In genomic region chr9:41449233-41449632, GRCm38 (mm10) we compare ENCODE assay signal across 13 mouse cellular contexts.
DNase-seq lines count a peak whose midpoint lies in the region; ATAC-seq and TF ChIP-seq lines count a peak whose summit lies in the region.
"Had no signal": no experiment of that assay in that cellular context is flagged by ENCODE, and none has a peak within 500 bp of the region (broad histone marks: within the 10 kb centered on the region; RNA-seq: fewer than 3 reads in every experiment).

No protein-coding gene starts in this region.

- no peak for TF ChIP-seq EP300 in stomach, postnatal 0 days (optimal IDR thresholded peaks at IDR 0.05)

- peaks cover 38% of the 10 kb centered on the region for H3K4me1 ChIP-seq in forebrain, embryonic 10.5 days
- H3K4me1 ChIP-seq in forebrain, embryonic 11.5 days (replicated peaks; ENCODE audit: control insufficient read depth, insufficient read depth, low read length), result peaks cover 12% of the 10 kb centered on the region
- H3K4me1 ChIP-seq in lung, embryonic 14.5 days (ENCODE audit: insufficient read depth), result peaks cover 26% of the 10 kb centered on the region
- peaks cover 25% of the 10 kb centered on the region for H3K4me1 ChIP-seq in limb, embryonic 15.5 days
- H3K4me1 ChIP-seq in stomach, postnatal 0 days (replicated peaks; ENCODE audit: control insufficient read depth, insufficient read depth), result no peaks in the 10 kb centered on the region; the same call in 1 of the 2 replicates
- no peaks in the 10 kb centered on the region for H3K4me1 ChIP-seq in kidney, adult 2 months (ENCODE audit: control insufficient read depth, insufficient read depth, low read length)

- 82% methylated on average over 4 of the region's 4 CpGs for WGBS in forebrain, embryonic 10.5 days
- 74% methylated on average over 4 of the region's 4 CpGs for WGBS in forebrain, embryonic 11.5 days
- 41% methylated on average over 4 of the region's 4 CpGs for WGBS in lung, embryonic 14.5 days
- 27% methylated on average over 4 of the region's 4 CpGs for WGBS in limb, embryonic 15.5 days
- WGBS in stomach, postnatal 0 days, result 69% methylated on average over 4 of the region's 4 CpGs
- WGBS in kidney, adult 2 months, result 88% methylated on average over 4 of the region's 4 CpGs

- no peak overlapping the region for H3K4me2 ChIP-seq in forebrain, embryonic 11.5 days (ENCODE audit: low read depth, low read length, severe bottlenecking)
- no peak overlapping the region for H3K4me2 ChIP-seq in lung, embryonic 14.5 days
- no peak overlapping the region for H3K4me2 ChIP-seq in limb, embryonic 15.5 days
- no peak overlapping the region for H3K4me2 ChIP-seq in stomach, postnatal 0 days (replicated peaks; ENCODE audit: low read depth)

- no peak for TF ChIP-seq CTCF in lung, embryonic 14.5 days (IDR thresholded peaks at IDR 0.05; ENCODE audit: low read depth)
- TF ChIP-seq CTCF in stomach, postnatal 0 days (IDR thresholded peaks at IDR 0.05; ENCODE audit: low read depth), result no peak
- no peak for TF ChIP-seq CTCF in kidney, adult 2 months (conservative IDR thresholded peaks at IDR 0.05; ENCODE audit: insufficient read depth, insufficient read length, low read depth, low read length)

- H3K9ac ChIP-seq in forebrain, embryonic 11.5 days (ENCODE audit: low read length), result no peak overlapping the region
- H3K9ac ChIP-seq in lung, embryonic 14.5 days, result no peak overlapping the region
- no peak overlapping the region for H3K9ac ChIP-seq in limb, embryonic 15.5 days
- H3K9ac ChIP-seq in stomach, postnatal 0 days (ENCODE audit: low read length), result no peak overlapping the region

- H3K27ac ChIP-seq in forebrain, embryonic 10.5 days, result 0 out of 2 replicates have a peak overlapping the region, but pooled peaks have one; percentile 27
- H3K27ac ChIP-seq in forebrain, embryonic 11.5 days (ENCODE audit: low read depth, low read length), result no peak overlapping the region
- H3K27ac ChIP-seq in lung, embryonic 14.5 days (ENCODE audit: low read depth), result peak overlapping the region; percentile 16; the same call in 1 of the 2 replicates
- no peak overlapping the region for H3K27ac ChIP-seq in limb, embryonic 15.5 days
- H3K27ac ChIP-seq in stomach, postnatal 0 days (replicated peaks), result no peak overlapping the region
- H3K27ac ChIP-seq in kidney, adult 2 months (ENCODE audit: insufficient read depth, low read depth, low read length), result no peak overlapping the region

- no peak for DNase-seq in forebrain, embryonic 10.5 days (ENCODE audit: extremely low spot score, low spot score)
- no peak for DNase-seq in forebrain, embryonic 11.5 days (ENCODE audit: low spot score)
- DNase-seq in lung, embryonic 14.5 days, result no peak
- DNase-seq in lung, adult 18-20 months, result no peak
- DNase-seq in frontal cortex, postnatal 25 days (ENCODE audit: low spot score in 2 of 2), result no peak
- DNase-seq in stomach, postnatal 0 days (ENCODE audit: low spot score), result no peak
- DNase-seq in kidney, adult 2 months, result no peak
- DNase-seq: cerebellum, adult 11 months; kidney, postnatal 25 days; lung, postnatal 4 days had no signal

- H3K36me3 ChIP-seq in forebrain, embryonic 10.5 days (replicated peaks), result no peaks in the 10 kb centered on the region
- no peaks in the 10 kb centered on the region for H3K36me3 ChIP-seq in forebrain, embryonic 11.5 days (ENCODE audit: control insufficient read depth, insufficient read depth, low read length)
- H3K36me3 ChIP-seq in lung, embryonic 14.5 days (ENCODE audit: insufficient read depth), result no peaks in the 10 kb centered on the region
- no peaks in the 10 kb centered on the region for H3K36me3 ChIP-seq in limb, embryonic 15.5 days
- H3K36me3 ChIP-seq in stomach, postnatal 0 days (ENCODE audit: control insufficient read depth, insufficient read depth, low read length), result no peaks in the 10 kb centered on the region
- no peaks in the 10 kb centered on the region for H3K36me3 ChIP-seq in kidney, adult 2 months (ENCODE audit: control insufficient read depth, insufficient read depth, low read length)

- no peaks in the 10 kb centered on the region for H3K9me3 ChIP-seq in forebrain, embryonic 10.5 days
- no peaks in the 10 kb centered on the region for H3K9me3 ChIP-seq in forebrain, embryonic 11.5 days (ENCODE audit: control insufficient read depth, low read length)
- no peaks in the 10 kb centered on the region for H3K9me3 ChIP-seq in lung, embryonic 14.5 days (ENCODE audit: low read depth, low read length)
- no peaks in the 10 kb centered on the region for H3K9me3 ChIP-seq in limb, embryonic 15.5 days
- no peaks in the 10 kb centered on the region for H3K9me3 ChIP-seq in stomach, postnatal 0 days (ENCODE audit: control insufficient read depth, low read length)

- no peak overlapping the region for H3K4me3 ChIP-seq in forebrain, embryonic 10.5 days
- no peak overlapping the region for H3K4me3 ChIP-seq in forebrain, embryonic 11.5 days (ENCODE audit: low read depth, low read length)
- no peak overlapping the region for H3K4me3 ChIP-seq in lung, embryonic 14.5 days (ENCODE audit: low read depth, low read length)
- H3K4me3 ChIP-seq in limb, embryonic 15.5 days, result no peak overlapping the region
- H3K4me3 ChIP-seq in stomach, postnatal 0 days (ENCODE audit: low read depth, low read length), result no peak overlapping the region
- H3K4me3 ChIP-seq in kidney, adult 2 months (ENCODE audit: insufficient read depth, low read depth, low read length), result no peak overlapping the region

- no peaks in the 10 kb centered on the region for H3K27me3 ChIP-seq in forebrain, embryonic 10.5 days (ENCODE audit: poor library complexity, severe bottlenecking)
- H3K27me3 ChIP-seq in forebrain, embryonic 11.5 days (ENCODE audit: control insufficient read depth, insufficient read depth, low read length), result no peaks in the 10 kb centered on the region
- H3K27me3 ChIP-seq in lung, embryonic 14.5 days (ENCODE audit: insufficient read depth, low read length), result no peaks in the 10 kb centered on the region
- no peaks in the 10 kb centered on the region for H3K27me3 ChIP-seq in limb, embryonic 15.5 days
- no peaks in the 10 kb centered on the region for H3K27me3 ChIP-seq in stomach, postnatal 0 days (ENCODE audit: control insufficient read depth, insufficient read depth, low read length)
- no peaks in the 10 kb centered on the region for H3K27me3 ChIP-seq in kidney, adult 2 months (replicated peaks; ENCODE audit: control insufficient read depth, insufficient read depth, low read length)
- H3K27me3 ChIP-seq: CH12.LX had no signal

- no peak for ATAC-seq in forebrain, embryonic 11.5 days (replicated peaks; ENCODE audit: low FRiP score)
- no peak for ATAC-seq in lung, embryonic 14.5 days (ENCODE audit: insufficient read depth)
- ATAC-seq in limb, embryonic 15.5 days (ENCODE audit: insufficient number of reproducible peaks, low FRiP score, low TSS enrichment, low read depth), result 0 out of 2 replicates have a peak, but pooled peaks have one; percentile 24
- no peak for ATAC-seq in stomach, postnatal 0 days (ENCODE audit: low FRiP score, low TSS enrichment)
- ATAC-seq: intestine, embryonic 16.5 days had no signal

- TF ChIP-seq POLR2A in kidney, adult 2 months (IDR thresholded peaks at IDR 0.05; ENCODE audit: low read depth, low read length), result no peak

Comparison
In these comparisons a context has a peak if more than half of its experiments do, and no peak if none do; other contexts are left out.
1. H3K27ac ChIP-seq: peak in forebrain, embryonic 10.5 days (single experiment) and lung, embryonic 14.5 days (single experiment); none in forebrain, embryonic 11.5 days (single experiment), limb, embryonic 15.5 days (single experiment), stomach, postnatal 0 days (single experiment) and kidney, adult 2 months (single experiment).